Mouse (Mus musculus): ENCODE measurements around the gene Slc7a11.

GRCm38 (mm10) chr3:50063396-50063795 is 380.0 kb downstream of the Slc7a11 start:
- TF ChIP-seq CTCF (IDR thresholded peaks at IDR 0.05; ENCODE audit: insufficient read depth, low read length) (no peak), POLR2A (IDR thresholded peaks at IDR 0.05; ENCODE audit: borderline replicate concordance, extremely low read depth, low read depth, low read length) (no peak)
